Mouse (Mus musculus) heart, adult 10 weeks (tissue): ENCODE results near the gene Zbtb12. TPM values are rescaled to one million over a fixed set of nuclear protein-coding genes. Genes with fewer than 3 reads are reported as not detected.

Source experiments
- polyA plus RNA-seq: library from polyadenylated mRNA; stranded (reverse); fragments of 350-450 nt; fragmentation: Illumina TruSeq; extraction: RNeasy Lipid Tissue Mini Kit (QIAGEN cat#74804); gene quantifications from one replicate; pipeline ENCODE4 v1.2.3, GENCODE M21; 2014; ENCODE audit warnings: low read depth, low replicate concordance

Gene Zbtb12
- 11.8 TPM for polyA plus RNA-seq

GRCm38 (mm10) chr17:34879336-34879879, at the start of gene Zbtb12:
Zbtb12 (plus strand) TSS chr17:34879483.

GRCm38 (mm10) chr17:34836856-34837221, 42.4 kb upstream of the Zbtb12 start, which contains the start of the genes Stk19 and Dxo:
Stk19 (minus strand) TSS chr17:34836945.
Dxo (plus strand) TSS chr17:34837019.

GRCm38 (mm10) chr17:34849722-34850516, 29.4 kb upstream of the Zbtb12 start, which contains the start of the genes Skiv2l and Nelfe:
Skiv2l (minus strand) TSS chr17:34850210.
Nelfe (plus strand) TSS chr17:34850391.

GRCm38 (mm10) chr17:34862416-34863081, 16.7 kb upstream of the Zbtb12 start, which contains the start of gene Cfb:
Cfb (minus strand) TSS chr17:34862518.

GRCm38 (mm10) chr17:34881683-34882310, 2.5 kb downstream of the Zbtb12 start, which contains the start of gene Gm20547:
Gm20547 (minus strand) TSS chr17:34882042.

GRCm38 (mm10) chr17:34898160-34898586, 18.9 kb downstream of the Zbtb12 start, which contains the start of the genes C2 and Ehmt2:
C2 (minus strand) TSS chr17:34898265.
Ehmt2 (plus strand) TSS chr17:34898469.

GRCm38 (mm10) chr17:34913930-34914665, 34.8 kb downstream of the Zbtb12 start, which contains the start of gene Slc44a4:
Slc44a4 (plus strand) TSS chr17:34914466.

GRCm38 (mm10) chr17:34931061-34931734, 51.9 kb downstream of the Zbtb12 start, which contains the start of gene Neu1:
Neu1 (plus strand) TSS chr17:34931253.

Other genes with a start within 250 kb of the Zbtb12 start
- 4.3 TPM for gene Prrt1, start 249.9 kb upstream of the Zbtb12 start, polyA plus RNA-seq
- gene Fkbpl, start 234.7 kb upstream of the Zbtb12 start, polyA plus RNA-seq: 5.5 TPM
- gene Atf6b, start 232.3 kb upstream of the Zbtb12 start, polyA plus RNA-seq: 19.6 TPM
- gene Tnxb, start 208.9 kb upstream of the Zbtb12 start, polyA plus RNA-seq: 19.1 TPM
- gene C4b, start 135.6 kb upstream of the Zbtb12 start, polyA plus RNA-seq: 19.0 TPM
- gene Cyp21a1, start 74.9 kb upstream of the Zbtb12 start, polyA plus RNA-seq: not detected
- 15.7 TPM for gene Stk19, start 42.5 kb upstream of the Zbtb12 start, polyA plus RNA-seq
- gene Dxo, start 42.5 kb upstream of the Zbtb12 start, polyA plus RNA-seq: 18.6 TPM
- gene Skiv2l, start 29.3 kb upstream of the Zbtb12 start, polyA plus RNA-seq: 20.6 TPM
- 20.1 TPM for gene Nelfe, start 29.1 kb upstream of the Zbtb12 start, polyA plus RNA-seq
- gene Cfb, start 17.0 kb upstream of the Zbtb12 start, polyA plus RNA-seq: 3.5 TPM
- gene Gm20547, start 2.6 kb downstream of the Zbtb12 start, polyA plus RNA-seq: not detected
- 5.3 TPM for gene C2, start 18.8 kb downstream of the Zbtb12 start, polyA plus RNA-seq
- gene Ehmt2, start 19.0 kb downstream of the Zbtb12 start, polyA plus RNA-seq: 40.6 TPM
- not detected for gene Slc44a4, start 35.0 kb downstream of the Zbtb12 start, polyA plus RNA-seq
- 18.6 TPM for gene Neu1, start 51.8 kb downstream of the Zbtb12 start, polyA plus RNA-seq
- gene Hspa1b, start 79.8 kb downstream of the Zbtb12 start, polyA plus RNA-seq: 7.8 TPM
- not detected for gene Gm20481, start 90.4 kb downstream of the Zbtb12 start, polyA plus RNA-seq
- 10.2 TPM for gene Hspa1a, start 92.7 kb downstream of the Zbtb12 start, polyA plus RNA-seq
- gene Hspa1l, start 93.2 kb downstream of the Zbtb12 start, polyA plus RNA-seq: 9.2 TPM
- gene Lsm2, start 102.4 kb downstream of the Zbtb12 start, polyA plus RNA-seq: 17.0 TPM
- gene Vars, start 121.5 kb downstream of the Zbtb12 start, polyA plus RNA-seq: 20.7 TPM
- gene Vwa7, start 137.1 kb downstream of the Zbtb12 start, polyA plus RNA-seq: 6.5 TPM
- 0.58 TPM for gene Sapcd1, start 148.5 kb downstream of the Zbtb12 start, polyA plus RNA-seq
- gene Msh5, start 167.3 kb downstream of the Zbtb12 start, polyA plus RNA-seq: 0.55 TPM
- 50.4 TPM for gene Clic1, start 170.5 kb downstream of the Zbtb12 start, polyA plus RNA-seq
- 33.4 TPM for gene Ddah2, start 179.6 kb downstream of the Zbtb12 start, polyA plus RNA-seq
- not detected for gene Ly6g6c, start 185.9 kb downstream of the Zbtb12 start, polyA plus RNA-seq
- gene Mpig6b, start 186.7 kb downstream of the Zbtb12 start, polyA plus RNA-seq: not detected
- gene Ly6g6e, start 197.4 kb downstream of the Zbtb12 start, polyA plus RNA-seq: not detected
- gene Ly6g6d, start 198.6 kb downstream of the Zbtb12 start, polyA plus RNA-seq: not detected
- not detected for gene Ly6g6f, start 206.1 kb downstream of the Zbtb12 start, polyA plus RNA-seq
- gene Abhd16a, start 209.8 kb downstream of the Zbtb12 start, polyA plus RNA-seq: 72.3 TPM
- gene Ly6g5c, start 228.8 kb downstream of the Zbtb12 start, polyA plus RNA-seq: not detected
- 0.39 TPM for gene Ly6g5b, start 235.9 kb downstream of the Zbtb12 start, polyA plus RNA-seq
- gene Gpank1, start 242.0 kb downstream of the Zbtb12 start, polyA plus RNA-seq: 17.0 TPM
- gene Csnk2b, start 242.6 kb downstream of the Zbtb12 start, polyA plus RNA-seq: 145 TPM
- gene D17H6S53E, start 246.9 kb downstream of the Zbtb12 start, polyA plus RNA-seq: 22.9 TPM